Mouse (Mus musculus) mature B cell (primary cell): ENCODE measurements around the gene 2210016L21Rik.

Experiments used
- in situ Hi-C: fragments of 300-500 bp; cut with MboI; formaldehyde crosslinking; loops from 2 replicates; pipeline ENCODE4 v1.14.3; 2019

2210016L21Rik gene

GRCm38 (mm10) chr5:114978888-114979249, 36.9 kb downstream of the 2210016L21Rik start:
- in situ Hi-C loops, result loop anchor here (10.0 kb wide), 1 partner anchor 126 kb away; no protein-coding TSS in a partner anchor

DNA sequence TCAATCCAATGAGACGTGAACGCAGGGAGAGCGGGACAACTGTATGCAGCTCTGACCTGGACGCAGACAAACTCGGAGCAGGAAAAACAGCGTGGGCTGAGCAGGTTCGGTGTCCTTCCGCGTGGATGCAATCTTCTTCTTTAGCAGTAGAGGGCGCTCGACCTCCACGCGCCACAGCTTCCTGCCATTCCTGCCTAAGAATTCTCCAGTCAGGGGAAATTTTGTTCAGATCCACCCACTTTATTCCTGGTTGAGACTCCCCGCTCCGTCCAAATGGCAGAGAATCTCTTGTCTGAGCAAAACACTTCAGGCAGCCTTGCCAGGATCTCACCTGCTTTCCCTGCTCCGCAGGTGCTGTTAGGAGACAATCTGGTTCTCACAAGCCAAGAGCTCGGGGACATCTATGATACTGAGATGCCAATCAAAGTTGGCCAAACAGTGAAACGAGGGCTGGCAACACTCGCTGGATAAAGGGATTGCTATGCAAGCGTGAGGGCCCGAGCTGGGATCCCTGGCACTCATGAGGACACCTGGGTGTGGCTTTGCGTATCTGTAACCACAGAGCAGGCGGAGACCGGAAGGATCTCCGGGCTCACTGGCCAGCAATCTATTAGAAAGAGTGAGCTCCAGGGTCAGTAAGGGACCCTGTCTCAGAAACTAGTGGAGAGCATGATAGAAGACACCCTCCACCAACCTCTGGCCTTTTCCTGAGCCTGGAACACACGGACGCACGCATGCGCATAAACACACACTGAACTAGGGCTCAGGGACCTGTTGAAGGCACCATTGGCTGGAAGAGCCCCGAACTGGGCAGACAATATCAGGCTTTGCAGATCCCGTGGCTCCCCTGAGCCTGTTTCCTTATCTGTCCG, 37.5 kb downstream of the 2210016L21Rik start:
- in situ Hi-C loops, result loop anchor here (10.0 kb wide), 2 partner anchors 95 to 125 kb away; no protein-coding TSS in a partner anchor

GRCm38 (mm10) chr5:114980122-114980748, 38.3 kb downstream of the 2210016L21Rik start:
- in situ Hi-C loops, result loop anchor here (10.0 kb wide), 1 partner anchor 95 kb away; no protein-coding TSS in a partner anchor

- in situ Hi-C loops, result loop anchor here (10.0 kb wide), 1 partner anchor 93 kb away; no protein-coding TSS in a partner anchor
Measured at GRCm38 (mm10) chr5:114982001-114982400, 40.0 kb downstream of the 2210016L21Rik start.

GRCm38 (mm10) chr5:114985074-114985473, 43.1 kb downstream of the 2210016L21Rik start:
- in situ Hi-C loops, result loop anchor here (10.0 kb wide), 1 partner anchor 90 kb away; no protein-coding TSS in a partner anchor

DNA sequence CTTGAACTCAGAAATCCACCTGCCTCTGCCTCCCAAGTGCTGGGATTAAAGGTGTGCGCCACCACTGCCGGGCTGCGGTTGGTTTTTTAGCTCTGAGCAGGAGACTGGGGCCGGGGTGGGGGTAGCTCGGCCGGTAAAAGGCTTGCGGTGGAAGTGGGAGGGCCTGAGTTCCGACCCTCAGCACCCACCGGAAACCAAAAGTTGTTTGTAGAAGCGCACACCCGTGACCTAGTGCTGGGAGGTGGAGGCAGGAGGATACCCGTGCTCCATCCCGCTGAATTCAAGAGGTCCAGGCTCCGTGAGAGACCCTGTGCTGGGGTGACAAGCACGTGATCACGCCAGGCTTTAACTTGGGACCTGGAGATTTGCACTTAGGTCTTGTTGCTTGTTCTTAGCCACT, 54.5 kb downstream of the 2210016L21Rik start:
- in situ Hi-C loops, result no loop called here

DNA sequence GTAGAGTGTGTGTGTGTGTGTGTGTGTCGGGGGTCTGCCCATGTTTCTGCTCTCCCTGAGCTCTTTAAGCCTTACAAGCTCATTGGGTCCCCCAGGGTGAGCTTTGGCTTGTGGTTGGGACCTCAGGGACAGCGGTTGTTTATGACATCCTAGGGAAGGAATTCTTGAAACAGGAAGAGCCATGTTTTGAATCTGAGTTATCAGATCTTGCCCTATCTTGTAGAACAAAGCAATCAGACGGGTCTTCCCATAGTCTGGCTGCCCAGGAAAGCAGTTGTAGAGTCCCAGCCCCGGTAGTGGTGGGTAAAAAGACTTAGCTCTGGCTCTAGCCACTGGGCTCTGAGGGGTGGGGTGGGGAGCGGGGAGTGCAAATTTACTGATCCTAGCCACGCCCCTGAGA, 55.4 kb downstream of the 2210016L21Rik start:
- in situ Hi-C loops, result no loop called here
